Mouse (Mus musculus): ENCODE results near the gene Lnx2. TPM values are rescaled to one million over a fixed set of nuclear protein-coding genes. Genes with fewer than 3 reads are reported as not detected.

The Lnx2 gene
- polyA plus RNA-seq, 1 experiment from 2014 or later, result 10.2 TPM

GRCm38 (mm10) chr5:147096586-147096985, 20.2 kb upstream of the Lnx2 start:
- 95% methylated on average over 4 of the region's 4 CpGs for WGBS
- no peak overlapping the region for H3K27ac ChIP-seq (ENCODE audit: low read depth, low read length)
- ATAC-seq, result no peak
- H3K9me3 ChIP-seq (ENCODE audit: control insufficient read depth), result no peaks in the 10 kb centered on the region
- H3K9ac ChIP-seq (ENCODE audit: low read depth, low read length), result no peak overlapping the region
- H3K4me2 ChIP-seq (replicated peaks; ENCODE audit: low read depth), result no peak overlapping the region
- peaks cover 11% of the 10 kb centered on the region for H3K36me3 ChIP-seq (ENCODE audit: control insufficient read depth, insufficient read depth)
- no peaks in the 10 kb centered on the region for H3K4me1 ChIP-seq (replicated peaks; ENCODE audit: control insufficient read depth, insufficient read depth, low read length)
- H3K27me3 ChIP-seq (replicated peaks; ENCODE audit: control insufficient read depth, insufficient read depth, low read length), result no peaks in the 10 kb centered on the region
- no peak for TF ChIP-seq CTCF (IDR thresholded peaks at IDR 0.05; ENCODE audit: low read depth)
- no peak overlapping the region for H3K4me3 ChIP-seq (ENCODE audit: low read depth, low read length)

- ATAC-seq, result no peak
- no peak overlapping the region for H3K9ac ChIP-seq (ENCODE audit: low read depth, low read length)
- H3K4me3 ChIP-seq (ENCODE audit: low read depth, low read length), result no peak overlapping the region
- no peaks in the 10 kb centered on the region for H3K27me3 ChIP-seq (replicated peaks; ENCODE audit: control insufficient read depth, insufficient read depth, low read length)
- TF ChIP-seq CTCF (IDR thresholded peaks at IDR 0.05; ENCODE audit: low read depth), result no peak
- WGBS, result 72% methylated on average over 6 of the region's 6 CpGs
- no peak overlapping the region for H3K27ac ChIP-seq (ENCODE audit: low read depth, low read length)
- H3K9me3 ChIP-seq (ENCODE audit: control insufficient read depth), result no peaks in the 10 kb centered on the region
- H3K36me3 ChIP-seq (ENCODE audit: control insufficient read depth, insufficient read depth), result 0 out of 2 replicates have a peak, but pooled peaks cover 7% of the 10 kb centered on the region
- H3K4me2 ChIP-seq (replicated peaks; ENCODE audit: low read depth), result no peak overlapping the region
- H3K4me1 ChIP-seq (replicated peaks; ENCODE audit: control insufficient read depth, insufficient read depth, low read length), result no peaks in the 10 kb centered on the region
Observed at GRCm38 (mm10) chr5:147094296-147094695, 17.9 kb upstream of the Lnx2 start.

DNA sequence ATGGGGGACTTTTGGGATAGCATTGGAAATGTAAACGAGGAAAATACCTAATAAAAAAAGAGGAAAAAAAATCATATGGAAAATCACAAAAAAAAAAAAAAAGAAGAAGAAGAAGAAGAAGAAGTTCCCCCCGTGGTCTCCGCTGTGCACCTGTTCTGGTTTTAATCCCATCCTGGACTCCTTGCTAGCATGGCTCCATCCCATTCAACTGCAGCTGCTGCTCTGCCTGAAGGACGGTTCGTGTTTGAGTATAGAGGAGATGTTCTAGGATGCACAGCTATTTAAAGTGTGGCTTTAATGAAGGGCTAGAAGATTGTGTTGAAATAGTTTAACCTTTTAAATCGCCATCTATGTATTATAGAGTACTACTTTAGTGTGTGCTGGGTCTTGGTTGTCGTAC, 16.1 kb upstream of the Lnx2 start:
- 94% methylated on average over 7 of the region's 7 CpGs for WGBS
- Histone ChIP-seq H3K36me3 (ENCODE audit: control insufficient read depth, insufficient read depth) (0 out of 2 replicates have a peak, but pooled peaks cover 7% of the 10 kb centered on the region), H3K9me3 (ENCODE audit: control insufficient read depth) (no peaks in the 10 kb centered on the region), H3K27me3 (replicated peaks; ENCODE audit: control insufficient read depth, insufficient read depth, low read length) (no peaks in the 10 kb centered on the region), H3K4me3 (ENCODE audit: low read depth, low read length) (no peak overlapping the region), H3K4me2 (replicated peaks; ENCODE audit: low read depth) (no peak overlapping the region), H3K9ac (ENCODE audit: low read depth, low read length) (no peak overlapping the region), H3K4me1 (replicated peaks; ENCODE audit: control insufficient read depth, insufficient read depth, low read length) (no peaks in the 10 kb centered on the region), H3K27ac (ENCODE audit: low read depth, low read length) (no peak overlapping the region)
- TF ChIP-seq CTCF (IDR thresholded peaks at IDR 0.05; ENCODE audit: low read depth), result no peak
- no peak for ATAC-seq

- no peak overlapping the region for H3K27ac ChIP-seq (ENCODE audit: low read depth, low read length)
- H3K27me3 ChIP-seq (replicated peaks; ENCODE audit: control insufficient read depth, insufficient read depth, low read length), result no peaks in the 10 kb centered on the region
- H3K9me3 ChIP-seq (ENCODE audit: control insufficient read depth), result no peaks in the 10 kb centered on the region
- no peaks in the 10 kb centered on the region for H3K4me1 ChIP-seq (replicated peaks; ENCODE audit: control insufficient read depth, insufficient read depth, low read length)
- no peak overlapping the region for H3K9ac ChIP-seq (ENCODE audit: low read depth, low read length)
- H3K4me2 ChIP-seq (replicated peaks; ENCODE audit: low read depth), result no peak overlapping the region
- no peaks in the 10 kb centered on the region for H3K36me3 ChIP-seq (ENCODE audit: control insufficient read depth, insufficient read depth)
- no peak for TF ChIP-seq CTCF (IDR thresholded peaks at IDR 0.05; ENCODE audit: low read depth)
- no peak overlapping the region for H3K4me3 ChIP-seq (ENCODE audit: low read depth, low read length)
- ATAC-seq, result no peak
- WGBS, result 83% methylated on average over 11 of the region's 11 CpGs
Observed at GRCm38 (mm10) chr5:147090256-147090963, 14.0 kb upstream of the Lnx2 start.

DNA sequence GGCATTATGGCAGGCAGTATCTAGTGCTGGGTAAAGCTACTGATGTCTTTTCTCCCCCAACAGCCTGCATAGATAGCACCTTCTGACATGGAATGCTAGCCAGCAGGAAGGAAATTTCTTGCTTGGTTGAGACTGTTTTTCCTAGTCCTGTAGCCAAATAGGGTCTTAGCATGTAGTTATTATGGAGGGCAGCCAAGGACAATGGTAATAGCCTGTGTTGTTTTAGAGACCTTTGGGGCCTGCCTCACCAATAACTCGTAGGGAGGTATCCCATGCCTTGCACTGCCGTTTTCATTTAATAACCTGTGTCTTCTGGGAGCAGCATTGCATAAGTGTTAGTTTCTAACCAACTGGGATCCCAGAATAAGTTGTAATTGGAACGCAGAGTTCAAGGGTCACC, 13.4 kb upstream of the Lnx2 start:
- no peak overlapping the region for H3K4me2 ChIP-seq (replicated peaks; ENCODE audit: low read depth)
- no peak for ATAC-seq
- H3K27me3 ChIP-seq (replicated peaks; ENCODE audit: control insufficient read depth, insufficient read depth, low read length), result no peaks in the 10 kb centered on the region
- no peak overlapping the region for H3K27ac ChIP-seq (ENCODE audit: low read depth, low read length)
- no peak overlapping the region for H3K4me3 ChIP-seq (ENCODE audit: low read depth, low read length)
- no peak for TF ChIP-seq CTCF (IDR thresholded peaks at IDR 0.05; ENCODE audit: low read depth)
- no peaks in the 10 kb centered on the region for H3K4me1 ChIP-seq (replicated peaks; ENCODE audit: control insufficient read depth, insufficient read depth, low read length)
- no peak overlapping the region for H3K9ac ChIP-seq (ENCODE audit: low read depth, low read length)
- 69% methylated on average over 3 of the region's 3 CpGs for WGBS
- no peaks in the 10 kb centered on the region for H3K36me3 ChIP-seq (ENCODE audit: control insufficient read depth, insufficient read depth)
- H3K9me3 ChIP-seq (ENCODE audit: control insufficient read depth), result no peaks in the 10 kb centered on the region

DNA sequence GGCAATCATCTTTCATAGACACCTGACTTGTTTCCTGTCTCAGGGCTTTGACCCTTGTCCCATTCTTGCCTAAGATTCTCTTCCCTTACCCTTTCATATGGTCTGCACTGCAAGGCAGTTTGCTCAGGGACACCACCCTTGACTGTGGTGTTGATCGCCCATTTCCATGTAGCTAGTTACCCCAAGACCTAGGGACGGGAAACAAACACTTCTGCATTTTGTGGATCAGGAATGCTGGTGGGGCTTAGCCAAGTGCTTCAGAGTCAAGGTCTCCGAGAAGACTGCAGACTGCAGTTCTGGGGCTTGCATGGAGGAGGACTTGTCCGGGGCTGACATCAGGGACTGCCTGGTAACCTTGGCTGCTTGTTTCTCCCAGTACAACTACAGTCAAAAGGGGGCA, 10.4 kb upstream of the Lnx2 start:
- ATAC-seq, result no peak
- Histone ChIP-seq H3K4me3 (ENCODE audit: low read depth, low read length) (no peak overlapping the region), H3K27me3 (replicated peaks; ENCODE audit: control insufficient read depth, insufficient read depth, low read length) (no peaks in the 10 kb centered on the region), H3K9me3 (ENCODE audit: control insufficient read depth) (no peaks in the 10 kb centered on the region), H3K36me3 (ENCODE audit: control insufficient read depth, insufficient read depth) (no peaks in the 10 kb centered on the region), H3K4me1 (replicated peaks; ENCODE audit: control insufficient read depth, insufficient read depth, low read length) (no peaks in the 10 kb centered on the region), H3K4me2 (replicated peaks; ENCODE audit: low read depth) (no peak overlapping the region), H3K9ac (ENCODE audit: low read depth, low read length) (no peak overlapping the region), H3K27ac (ENCODE audit: low read depth, low read length) (no peak overlapping the region)
- no peak for TF ChIP-seq CTCF (IDR thresholded peaks at IDR 0.05; ENCODE audit: low read depth)
- WGBS, result 89% methylated on average over 4 of the region's 4 CpGs

All from intestine, postnatal 0 days (tissue).